Comparison of ENCODE assay signal across 25 mouse cellular contexts in genomic region chr17:12359876-12360275, GRCm38 (mm10). TPM values are rescaled to one million over a fixed set of nuclear protein-coding genes. Genes with fewer than 3 reads are reported as not detected.
A peak's percentile ranks its signal among the peaks of the same experiment; 100 is the strongest.
DNase-seq lines count a peak whose midpoint lies in the region; TF ChIP-seq lines count a peak whose summit lies in the region.
"Had no signal": no experiment of that assay in that cellular context is flagged by ENCODE, and none has a peak within 500 bp of the region (broad histone marks: within the 10 kb centered on the region; RNA-seq: fewer than 3 reads in every experiment).

No protein-coding gene starts in this region.

- no peak for TF ChIP-seq RAD21 in CH12.LX (IDR thresholded peaks at IDR 0.05; ENCODE audit: low read depth, low read length)

- no peak for TF ChIP-seq EP300 in CH12.LX (IDR thresholded peaks at IDR 0.05; ENCODE audit: low read length)

- no peaks in the 10 kb centered on the region for H3K79me2 ChIP-seq in CH12.LX (replicated peaks; ENCODE audit: control insufficient read depth, extremely low read depth, insufficient read depth, poor library complexity, severe bottlenecking)

- H3K36me3 ChIP-seq in CH12.LX (replicated peaks in 1 of 2; ENCODE audit: control insufficient read depth in 1 of 2, insufficient read depth in 1 of 2, low read length in 1 of 2) (no peaks in the 10 kb centered on the region), E14TG2a.4 (ENCODE audit: insufficient read depth, low read length) (no peaks in the 10 kb centered on the region), ES-E14 (ENCODE audit: control insufficient read depth, insufficient read depth, low read length, poor library complexity, severe bottlenecking) (no peaks in the 10 kb centered on the region)
- H3K36me3 ChIP-seq: G1E had no signal

- dilution Hi-C loops in CH12.LX (cut with MboI; ENCODE audit: extremely low pct_ligation_motif_present, extremely low pct_unique_long_range_greater_than_20kb, low sequenced_read_pairs): no loop called here

- peak overlapping the region; percentile 67 for H3K4me2 ChIP-seq in CH12.LX (ENCODE audit: insufficient read depth, low read depth, poor library complexity, severe bottlenecking)

- TF ChIP-seq POLR2A in CH12.LX (IDR thresholded peaks at IDR 0.05; ENCODE audit: low read depth, low read length): peak; percentile 69

- H3K4me1 ChIP-seq in CH12.LX (ENCODE audit: control insufficient read depth in 1 of 2, insufficient read depth in 2 of 2) (peaks cover 10 to 19% of the 10 kb centered on the region in 2 experiments), E14TG2a.4 (replicated peaks; ENCODE audit: low read depth, low read length) (peaks cover 28% of the 10 kb centered on the region), ES-E14 (ENCODE audit: control insufficient read depth in 2 of 2, insufficient read depth in 2 of 2, low read length in 2 of 2, poor library complexity in 1 of 2) (peaks cover 0 to 5% of the 10 kb centered on the region in 2 experiments; a peak in 1 of 4 replicates)

- DNase-seq in CH12.LX (ENCODE audit: extremely low read depth): no peak
- DNase-seq in ES-E14 (ENCODE audit: low read depth, low spot score): no peak
- DNase-seq in urinary bladder, postnatal 4 days (ENCODE audit: low spot score in 2 of 2): no peak
- no peak for DNase-seq in MN1 (ENCODE audit: low spot score)
- no peak for DNase-seq in spleen, postnatal 36 days (ENCODE audit: low spot score in 2 of 2)
- DNase-seq: adrenal gland, adult 2 months; adrenal gland, adult 8-10 months; adrenal gland, postnatal 10 days; adrenal gland, postnatal 14 days; adrenal gland, postnatal 25 days; adrenal gland, postnatal 36 days; B cell, adult 2 months; cerebellum, adult 11 months; cerebellum, adult 11-12 months; cerebellum, adult 18-20 months; cerebellum, adult 2 months; cerebellum, adult 8-10 months; cerebellum, adult 9-10 months; cerebellum, adult 9-11 months had no signal

- H3K9ac ChIP-seq in CH12.LX (ENCODE audit: insufficient read depth, low read depth) (peak overlapping the region; percentile 72), ES-E14 (ENCODE audit: insufficient read depth, low read depth, low read length, poor library complexity, severe bottlenecking) (peak overlapping the region; percentile 65; the same call in 1 of the 2 replicates)

- TF ChIP-seq CTCF in CH12.LX (conservative IDR thresholded peaks at IDR 0.05 in 1 of 2, IDR thresholded peaks at IDR 0.05 in 1 of 2; ENCODE audit: low read depth in 2 of 2, low read length in 2 of 2) (peak in 1 of 2 experiments; percentile 43; a peak in 2 of 4 replicates), E14TG2a.4 (conservative IDR thresholded peaks at IDR 0.05; ENCODE audit: low read length) (no peak)

- peak overlapping the region; percentile 27 to 76 (median 29) for H3K4me3 ChIP-seq in CH12.LX (replicated peaks in 1 of 3; ENCODE audit: low read depth in 2 of 3, low read length in 2 of 3, poor library complexity in 1 of 3)
- peak overlapping the region; percentile 51 for H3K4me3 ChIP-seq in E14TG2a.4 (replicated peaks; ENCODE audit: low read length)
- peak overlapping the region; percentile 38 to 49; a peak in 2 of 4 replicates for H3K4me3 ChIP-seq in ES-E14 (ENCODE audit: insufficient read depth in 1 of 2, low read depth in 1 of 2, low read length in 2 of 2, poor library complexity in 1 of 2, severe bottlenecking in 1 of 2)

- H3K27ac ChIP-seq in CH12.LX (ENCODE audit: insufficient read depth, low read depth) (peak overlapping the region; percentile 86), ES-E14 (ENCODE audit: insufficient read depth, low read depth, low read length, poor library complexity, severe bottlenecking) (no peak overlapping the region)

- H3K27me3 ChIP-seq in CH12.LX (replicated peaks): no peaks in the 10 kb centered on the region
- peaks cover 7% of the 10 kb centered on the region for H3K27me3 ChIP-seq in E14TG2a.4 (ENCODE audit: insufficient read depth, low read length)
- H3K27me3 ChIP-seq: Patski had no signal

- H3K9me3 ChIP-seq in CH12.LX (replicated peaks; ENCODE audit: low read length) (no peaks in the 10 kb centered on the region), E14TG2a.4 (ENCODE audit: low read length) (no peaks in the 10 kb centered on the region), ES-E14 (ENCODE audit: control insufficient read depth, insufficient read depth, low read depth, low read length) (no peaks in the 10 kb centered on the region)
- H3K9me3 ChIP-seq: G1E had no signal

- in situ Hi-C loops in CH12.LX (cut with MboI; ENCODE audit: low pct_ligation_motif_present, low pct_unique_long_range_greater_than_20kb, low sequenced_read_pairs) (loop anchor here (5.0 to 10.0 kb wide), 4 partner anchors 43 to 325 kb away; partner anchors contain the start of gene Map3k4), ES-E14 (cut with MboI; ENCODE audit: low sequenced_read_pairs in 2 of 2, unreplicated experiment in 2 of 2) (loop anchor here (10.0 to 25.0 kb wide), 2 partner anchors 323 to 325 kb away; no protein-coding TSS in a partner anchor)

TF ChIP-seq in CH12.LX, 34 proteins besides CTCF, POLR2A, EP300 and RAD21 (continues in another document):
- TF ChIP-seq E2F4 (IDR thresholded peaks at IDR 0.05; ENCODE audit: insufficient replicate concordance, low read depth, low read length) (no peak), IRF4 (IDR thresholded peaks at IDR 0.05; ENCODE audit: low read depth, low read length) (no peak; the same call in 1 of the 2 replicates), MAFK (IDR thresholded peaks at IDR 0.05; ENCODE audit: insufficient replicate concordance, low read length) (no peak), KAT2A (IDR thresholded peaks at IDR 0.05; ENCODE audit: insufficient replicate concordance, low read length) (no peak), JUND (conservative IDR thresholded peaks at IDR 0.05; ENCODE audit: low read depth, low read length) (no peak), PAX5 (IDR thresholded peaks at IDR 0.05; ENCODE audit: low read length) (no peak), RCOR1 (conservative IDR thresholded peaks at IDR 0.05; ENCODE audit: low read depth, low read length) (no peak), USF2 (conservative IDR thresholded peaks at IDR 0.05; ENCODE audit: low read depth, low read length) (peak; percentile 14; the same call in 1 of the 2 replicates), ETS1 (conservative IDR thresholded peaks at IDR 0.05; ENCODE audit: low read depth, low read length) (peak; percentile 28; the same call in 1 of the 2 replicates), NELFE (IDR thresholded peaks at IDR 0.05; ENCODE audit: low read depth, low read length) (no peak; the same call in 1 of the 2 replicates), MYC (IDR thresholded peaks at IDR 0.05; ENCODE audit: low read depth, low read length) (peak; percentile 80), ZKSCAN1 (IDR thresholded peaks at IDR 0.05; ENCODE audit: borderline replicate concordance, low read depth, low read length) (no peak), MAX (IDR thresholded peaks at IDR 0.05; ENCODE audit: low read length) (peak; percentile 68), MAZ (IDR thresholded peaks at IDR 0.05; ENCODE audit: low read depth, low read length) (no peak), ZC3H11A (IDR thresholded peaks at IDR 0.05; ENCODE audit: low read depth, low read length) (no peak), USF1 (IDR thresholded peaks at IDR 0.05; ENCODE audit: low read depth, low read length) (peak; percentile 31; the same call in 1 of the 2 replicates), NRF1 (IDR thresholded peaks at IDR 0.05; ENCODE audit: low read depth, low read length) (no peak), CHD1 (IDR thresholded peaks at IDR 0.05; ENCODE audit: low read depth, low read length) (no peak), CHD2 (IDR thresholded peaks at IDR 0.05; ENCODE audit: low read length) (no peak)

TF ChIP-seq in ES-E14, 5 proteins besides CTCF, POLR2A, EP300 and RAD21:
- TF ChIP-seq CHD2 (IDR thresholded peaks at IDR 0.05; ENCODE audit: low read depth, low read length) (no peak), ZC3H11A (IDR thresholded peaks at IDR 0.05; ENCODE audit: borderline replicate concordance, low read depth, low read length) (no peak), MAFK (IDR thresholded peaks at IDR 0.05; ENCODE audit: insufficient read depth, low read depth, low read length) (no peak), ZNF384 (IDR thresholded peaks at IDR 0.05; ENCODE audit: low read depth, low read length) (no peak), HCFC1 (IDR thresholded peaks at IDR 0.05; ENCODE audit: borderline replicate concordance, insufficient read depth, low read length) (no peak)

RNA-seq across cellular contexts. Expression of gene Plg, which starts 18.5 kb away (rescaled TPM):
- not detected in 2 replicates for total RNA-seq in CH12.LX (2012; rRNA removed)
- not detected in 2 replicates for total RNA-seq in CH12.LX (2014; rRNA removed)
- not detected in 2 replicates for polyA plus RNA-seq in CH12.LX (2012; ENCODE audit: insufficient read length, low read depth)
- total RNA-seq in ES-E14 (2012; rRNA removed): not detected in 2 replicates
- total RNA-seq: adrenal gland, postnatal 25 days; G1E; MEL had no signal
- polyA plus RNA-seq: activated CD4-positive, CD25-positive, alpha-beta regulatory T cell, adult 4 months; CD4-positive, CD25-positive, alpha-beta regulatory T cell, adult 4 months; G1E had no signal

RNA-seq across cellular contexts. Expression of gene Map3k4, which starts 41.3 kb away (rescaled TPM):
- total RNA-seq in CH12.LX (2012; rRNA removed) (21.7 and 22.6 TPM in 2 replicates), CH12.LX (2014; rRNA removed) (12.7 and 14.8 TPM in 2 replicates), ES-E14 (2012; rRNA removed) (31.7 and 34.7 TPM in 2 replicates)
- polyA plus RNA-seq in CH12.LX (2012; ENCODE audit: insufficient read length, low read depth): 16.8 and 20.9 TPM in 2 replicates
